Mouse (Mus musculus): ENCODE measurements around the gene Pga5.
A peak's percentile ranks its signal among the peaks of the same experiment; 100 is the strongest.

The Pga5 gene

GRCm38 (mm10) chr19:10677915-10678771 lies at the start of gene Pga5:
Gene Pga5 (minus strand): TSS chr19:10678071.
- peak; percentile 84 for DNase-seq

- peak; percentile 67 for DNase-seq
Measured at GRCm38 (mm10) chr19:10724629-10725363, 46.9 kb upstream of the Pga5 start.

- DNase-seq: peak; percentile 44
Measured at GRCm38 (mm10) chr19:10723649-10724048, 45.8 kb upstream of the Pga5 start.

GRCm38 (mm10) chr19:10723084-10723483 lies 45.2 kb upstream of the Pga5 start:
- DNase-seq: peak; percentile 46

- DNase-seq: peak; percentile 56
Measured at GRCm38 (mm10) chr19:10721064-10721463, 43.2 kb upstream of the Pga5 start.

- peak; percentile 49 for DNase-seq
Measured at GRCm38 (mm10) chr19:10720524-10720923, 42.7 kb upstream of the Pga5 start.

- DNase-seq: peak; percentile 91
Measured at GRCm38 (mm10) chr19:10719751-10720150, 41.9 kb upstream of the Pga5 start.

DNA sequence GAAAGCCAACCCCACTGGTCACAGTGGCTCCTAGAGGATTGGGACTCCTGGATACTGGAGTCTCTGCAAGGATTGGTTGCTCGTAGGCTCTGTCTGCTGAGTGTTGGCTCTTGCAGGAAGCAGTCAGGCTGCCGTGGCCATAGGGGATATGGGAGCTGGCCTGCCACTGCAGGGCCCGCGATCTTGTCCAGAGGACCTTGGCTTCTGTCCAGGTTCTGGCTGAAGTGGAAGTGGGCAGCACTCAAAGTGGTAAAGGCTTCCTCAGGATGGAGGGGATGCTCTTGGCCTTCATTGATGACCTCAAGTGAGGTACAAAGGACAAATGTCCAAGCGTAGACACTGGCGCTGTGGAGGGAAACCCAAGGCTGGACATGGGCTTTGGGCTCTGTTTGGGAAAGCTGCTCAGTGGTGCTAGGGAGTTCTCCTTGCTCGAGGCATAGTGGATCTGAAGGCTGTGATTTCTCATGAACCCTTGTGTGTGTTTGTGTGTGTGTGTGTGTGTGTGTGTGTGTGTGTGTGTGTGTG lies 40.4 kb upstream of the Pga5 start:
- DNase-seq: peak; percentile 63

DNA sequence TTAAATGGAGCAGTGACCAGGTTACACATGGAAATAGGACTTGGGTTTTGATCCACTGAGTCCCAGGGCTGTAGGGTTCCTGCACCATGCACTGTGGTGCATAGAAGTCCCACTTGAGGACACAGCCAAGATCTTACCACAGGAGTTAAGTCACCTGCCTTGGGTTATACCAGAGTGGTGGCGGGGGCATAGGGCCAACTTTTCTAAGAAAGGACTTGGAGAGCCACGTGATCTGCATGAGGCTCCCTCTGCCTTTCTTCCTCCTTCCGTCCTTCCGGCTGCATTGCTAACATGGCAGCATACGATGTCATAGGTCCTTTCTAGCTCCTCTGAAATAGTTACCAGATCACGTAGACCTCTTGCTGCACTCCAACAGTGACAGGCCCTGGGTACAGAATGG lies 37.6 kb upstream of the Pga5 start:
- peak; percentile 65 for DNase-seq

DNA sequence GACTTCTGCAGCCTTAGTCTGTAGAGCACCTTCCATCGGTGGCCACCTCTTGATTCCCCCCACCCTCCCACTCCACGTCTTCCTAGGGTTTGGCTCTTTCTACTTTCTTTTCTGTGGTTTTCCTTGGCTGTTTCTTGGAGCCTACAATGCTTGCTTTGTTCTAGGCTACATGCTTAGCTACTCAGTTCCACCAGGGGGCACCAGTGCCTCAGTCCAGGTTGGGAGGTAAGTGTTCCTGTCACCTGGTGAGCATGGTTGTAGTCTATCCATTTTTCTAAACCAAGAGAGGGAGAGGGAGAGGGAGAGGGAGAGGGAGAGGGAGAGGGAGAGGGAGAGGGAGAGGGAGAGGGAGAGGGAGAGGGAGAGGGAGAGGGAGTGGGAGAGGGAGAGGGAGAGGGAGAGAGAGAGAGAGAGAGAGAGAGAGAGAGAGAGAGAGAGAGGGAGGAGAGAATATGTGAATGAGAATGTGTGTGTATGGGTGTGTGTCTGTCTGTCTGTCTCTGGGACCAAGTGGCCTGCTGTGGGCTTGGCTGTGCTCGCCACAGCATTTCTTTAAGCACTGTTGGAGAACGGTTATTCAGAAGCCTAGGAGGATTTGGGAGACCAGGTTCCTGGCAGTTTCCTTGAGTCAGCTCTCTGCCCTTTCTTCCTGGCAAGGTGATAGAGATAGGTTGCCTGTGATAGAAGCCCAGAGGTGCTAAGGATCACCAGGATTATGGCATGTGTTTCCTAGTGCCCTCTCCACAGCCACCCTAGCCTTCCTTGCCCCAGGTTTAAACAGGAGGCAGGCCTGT lies 37.0 kb upstream of the Pga5 start:
- DNase-seq: peak; percentile 87

DNA sequence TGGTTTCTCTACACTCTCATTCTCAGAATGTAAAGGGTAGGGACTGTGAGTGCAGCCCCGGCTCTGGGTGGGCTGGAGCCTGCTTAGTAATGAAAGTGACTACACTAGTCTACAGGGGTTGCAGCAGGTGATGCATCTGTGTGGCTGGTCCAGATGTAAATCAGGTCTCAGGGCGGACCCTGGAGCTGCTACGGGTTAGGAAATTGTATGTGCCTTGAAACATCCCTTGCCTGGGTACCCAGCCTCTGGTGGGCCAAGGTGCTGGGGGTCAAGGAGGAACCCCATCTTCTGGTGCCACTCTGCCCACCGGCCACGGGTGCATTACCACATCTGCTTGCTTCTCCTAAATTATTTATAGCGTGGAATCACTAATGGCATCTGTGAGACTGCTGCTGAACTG lies 36.3 kb upstream of the Pga5 start:
- peak; percentile 58 for DNase-seq

GRCm38 (mm10) chr19:10713551-10713950 lies 35.7 kb upstream of the Pga5 start:
- no peak for DNase-seq

- no peak for DNase-seq
Measured at GRCm38 (mm10) chr19:10712646-10713045, 34.8 kb upstream of the Pga5 start.

DNA sequence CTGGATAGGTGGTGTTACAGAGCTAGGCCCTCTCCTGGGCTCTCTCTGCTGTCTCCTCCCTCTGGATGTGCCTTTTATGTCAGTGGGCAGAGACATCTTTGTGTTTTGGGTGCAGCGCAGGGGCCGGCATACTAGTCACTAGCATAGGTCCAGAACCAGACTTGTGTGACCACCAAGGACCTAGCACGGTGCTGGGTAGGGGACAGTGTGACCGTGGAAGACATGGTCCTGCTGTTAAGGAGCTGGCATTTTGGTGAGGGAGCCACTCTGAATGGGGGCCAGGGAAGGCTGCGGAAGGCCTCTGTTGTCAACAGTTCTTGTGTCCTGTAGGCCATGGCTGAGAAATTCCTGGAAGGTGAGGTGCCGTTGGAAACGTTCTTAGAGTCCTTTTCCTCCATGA lies 34.3 kb upstream of the Pga5 start:
- peak; percentile 56 for DNase-seq

GRCm38 (mm10) chr19:10710751-10711150 lies 32.9 kb upstream of the Pga5 start:
- DNase-seq: peak; percentile 60

DNA sequence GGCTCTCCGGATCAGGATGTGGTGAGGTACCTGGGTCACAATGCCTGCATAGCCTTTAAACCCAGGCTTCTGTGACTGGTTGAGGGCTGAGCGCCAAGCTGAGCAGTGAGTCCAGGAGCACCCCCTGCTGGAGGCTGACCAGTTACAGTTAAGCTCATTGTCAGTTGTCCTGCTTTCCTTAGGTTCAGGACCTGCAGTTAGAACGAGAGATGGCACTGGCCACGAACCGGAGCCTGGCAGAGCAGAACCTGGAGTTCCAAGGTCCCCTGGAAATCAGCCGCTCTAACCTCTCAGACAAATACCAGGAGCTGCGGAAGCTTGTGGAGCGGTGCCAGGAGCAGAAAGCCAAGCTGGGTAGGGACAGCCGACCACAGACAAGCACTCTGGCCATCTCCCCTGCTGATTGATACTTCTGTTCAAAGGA lies 32.2 kb upstream of the Pga5 start:
- peak; percentile 92 for DNase-seq

- DNase-seq: peak; percentile 100
Measured at GRCm38 (mm10) chr19:10709360-10710087, 31.7 kb upstream of the Pga5 start.

DNA sequence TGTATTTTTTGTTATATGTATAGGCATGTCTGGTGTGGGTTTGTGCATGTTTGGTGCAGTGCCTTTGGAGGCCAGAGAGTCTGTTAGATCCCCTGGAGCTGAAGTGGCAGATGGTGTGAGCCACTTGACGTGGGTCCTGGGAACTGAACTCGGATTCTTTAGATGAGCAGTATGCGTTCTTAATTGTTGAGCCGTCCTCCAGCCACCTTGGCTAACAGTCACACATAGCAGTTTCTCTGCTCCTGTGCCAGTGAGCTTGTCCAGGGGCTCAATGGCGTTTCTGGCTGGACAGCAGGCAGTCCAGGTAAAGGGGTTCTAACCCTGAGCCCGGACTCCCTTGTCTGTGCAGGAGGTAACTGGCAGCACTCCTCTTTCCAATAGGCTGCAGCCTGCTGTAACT lies 31.0 kb upstream of the Pga5 start:
- DNase-seq: no peak

GRCm38 (mm10) chr19:10707881-10708280 lies 30.0 kb upstream of the Pga5 start:
- DNase-seq: no peak

- peak; percentile 70 for DNase-seq
Measured at GRCm38 (mm10) chr19:10707087-10707875, 29.4 kb upstream of the Pga5 start.

GRCm38 (mm10) chr19:10703470-10703869 lies 25.6 kb upstream of the Pga5 start:
- DNase-seq: peak; percentile 69

All from cerebellum, adult 11-12 months (tissue).